8 mouse cellular contexts compared by ENCODE assay signal in genomic region chr7:127009307-127010085, GRCm38 (mm10). TPM values are rescaled to one million over a fixed set of nuclear protein-coding genes. Genes with fewer than 3 reads are reported as not detected.
DNase-seq lines count a peak whose midpoint lies in the region; ATAC-seq and TF ChIP-seq lines count a peak whose summit lies in the region.

No protein-coding gene starts in this region.

- no peaks in the 10 kb centered on the region for H3K27me3 ChIP-seq in kidney, postnatal 0 days (ENCODE audit: insufficient read depth, low read length)
- no peaks in the 10 kb centered on the region for H3K27me3 ChIP-seq in embryonic facial prominence, embryonic 14.5 days (replicated peaks; ENCODE audit: control insufficient read depth, insufficient read depth, low read length)
- no peaks in the 10 kb centered on the region for H3K27me3 ChIP-seq in liver, embryonic 13.5 days

- 73% methylated on average over 17 of the region's 17 CpGs for WGBS in kidney, postnatal 0 days
- WGBS in embryonic facial prominence, embryonic 14.5 days = 86% methylated on average over 17 of the region's 17 CpGs
- 79% methylated on average over 17 of the region's 17 CpGs for WGBS in liver, embryonic 13.5 days (ENCODE audit: insufficient replicate concordance)

- H3K4me1 ChIP-seq in kidney, postnatal 0 days (replicated peaks; ENCODE audit: insufficient read depth, low read length) = peaks cover 16% of the 10 kb centered on the region; the same call in 1 of the 2 replicates
- H3K4me1 ChIP-seq in bone marrow macrophage, adult 2 months (ENCODE audit: control insufficient read depth, insufficient read depth, low read length) = peaks cover 60% of the 10 kb centered on the region
- no peaks in the 10 kb centered on the region for H3K4me1 ChIP-seq in embryonic facial prominence, embryonic 14.5 days (ENCODE audit: control insufficient read depth, insufficient read depth, low read length)
- H3K4me1 ChIP-seq in liver, embryonic 13.5 days (replicated peaks) = peaks cover 75% of the 10 kb centered on the region

- peak overlapping the region; percentile 83 for H3K27ac ChIP-seq in kidney, postnatal 0 days
- peak overlapping the region; percentile 91 for H3K27ac ChIP-seq in bone marrow macrophage, adult 2 months (ENCODE audit: insufficient read depth, low read depth, low read length)
- peak overlapping the region; percentile 48; the same call in 1 of the 2 replicates for H3K27ac ChIP-seq in embryonic facial prominence, embryonic 14.5 days (replicated peaks; ENCODE audit: low read depth, low read length)
- H3K27ac ChIP-seq in liver, embryonic 13.5 days = peak overlapping the region; percentile 93

- 0 out of 2 replicates have a peak, but pooled peaks cover 4% of the 10 kb centered on the region for H3K36me3 ChIP-seq in kidney, postnatal 0 days (ENCODE audit: insufficient read depth, low read length)
- H3K36me3 ChIP-seq in embryonic facial prominence, embryonic 14.5 days (ENCODE audit: control insufficient read depth, insufficient read depth, low read length) = peaks cover 25% of the 10 kb centered on the region
- H3K36me3 ChIP-seq in liver, embryonic 13.5 days = peaks cover 12% of the 10 kb centered on the region

- TF ChIP-seq POLR2A in bone marrow macrophage, adult 2 months (IDR thresholded peaks at IDR 0.05; ENCODE audit: borderline replicate concordance, low read depth, low read length) = no peak

- H3K4me2 ChIP-seq in kidney, postnatal 0 days (ENCODE audit: low read length) = no peak overlapping the region
- no peak overlapping the region for H3K4me2 ChIP-seq in embryonic facial prominence, embryonic 14.5 days (ENCODE audit: low read depth, low read length)
- H3K4me2 ChIP-seq in liver, embryonic 13.5 days = peak overlapping the region; percentile 56; the same call in 1 of the 2 replicates

- H3K4me3 ChIP-seq in kidney, postnatal 0 days (replicated peaks; ENCODE audit: low read depth, low read length) = no peak overlapping the region
- no peak overlapping the region for H3K4me3 ChIP-seq in bone marrow macrophage, adult 2 months (ENCODE audit: insufficient read depth, low read length)
- H3K4me3 ChIP-seq in embryonic facial prominence, embryonic 14.5 days (ENCODE audit: low read depth, low read length) = no peak overlapping the region
- no peak overlapping the region for H3K4me3 ChIP-seq in liver, embryonic 13.5 days (replicated peaks)

- no peak for DNase-seq in kidney, postnatal 0 days (ENCODE audit: low spot score)
- no peak for DNase-seq in kidney, adult 11 months
- no peak for DNase-seq in embryonic facial prominence, embryonic 14.5 days (ENCODE audit: low spot score)
- DNase-seq in liver, embryonic 13.5 days = no peak
- no peak for DNase-seq in adrenal gland, postnatal 25 days
- no peak for DNase-seq in right cerebral cortex, postnatal 14 days
- DNase-seq in frontal cortex, postnatal 14 days (ENCODE audit: low spot score in 2 of 2) = no peak

- ATAC-seq in kidney, postnatal 0 days (replicated peaks; ENCODE audit: low FRiP score, low read depth) = no peak
- no peak for ATAC-seq in embryonic facial prominence, embryonic 14.5 days (ENCODE audit: low read depth)
- no peak for ATAC-seq in liver, embryonic 13.5 days (ENCODE audit: low read depth)

- no peaks in the 10 kb centered on the region for H3K9me3 ChIP-seq in kidney, postnatal 0 days (replicated peaks; ENCODE audit: low read length)
- H3K9me3 ChIP-seq in embryonic facial prominence, embryonic 14.5 days (ENCODE audit: control insufficient read depth, low read length) = no peaks in the 10 kb centered on the region
- no peaks in the 10 kb centered on the region for H3K9me3 ChIP-seq in liver, embryonic 13.5 days (replicated peaks)

- peak overlapping the region; percentile 56; the same call in 1 of the 2 replicates for H3K9ac ChIP-seq in kidney, postnatal 0 days (ENCODE audit: low read depth, low read length)
- no peak overlapping the region for H3K9ac ChIP-seq in embryonic facial prominence, embryonic 14.5 days (ENCODE audit: low read depth, low read length)
- peak overlapping the region; percentile 64 for H3K9ac ChIP-seq in liver, embryonic 13.5 days

- TF ChIP-seq CTCF in kidney, postnatal 0 days (IDR thresholded peaks at IDR 0.05; ENCODE audit: low read depth) = no peak
- no peak for TF ChIP-seq CTCF in bone marrow macrophage, adult 2 months (IDR thresholded peaks at IDR 0.05; ENCODE audit: low read depth, low read length)

RNA-seq across cellular contexts. Expression of gene Mvp, which starts 4.9 kb away (rescaled TPM):
- polyA plus RNA-seq in kidney, postnatal 0 days (2015; fragmentation: Nextera tagmentation; extraction: Ambion mirVana) = 27.5 and 28.9 TPM in 2 replicates
- 95.9 and 96.2 TPM in 2 replicates for polyA plus RNA-seq in bone marrow macrophage, adult 2 months (2012; ENCODE audit: insufficient read depth, insufficient read length, missing spikeins)
- polyA plus RNA-seq in embryonic facial prominence, embryonic 14.5 days (2014; fragmentation: Nextera tagmentation; extraction: Ambion mirVana) = 9.5 and 9.9 TPM in 2 replicates
- 7.8 and 8.6 TPM in 2 replicates for polyA plus RNA-seq in liver, embryonic 13.5 days (2015; fragmentation: Nextera tagmentation; extraction: Ambion mirVana)
- total RNA-seq in adrenal gland, postnatal 25 days (2021) = 102 and 118 TPM in 2 replicates

RNA-seq across cellular contexts. Expression of gene Pagr1b, which starts 6.8 kb away (rescaled TPM):
- 0.21 and 0.65 TPM in 2 replicates for polyA plus RNA-seq in kidney, postnatal 0 days (2015; fragmentation: Nextera tagmentation; extraction: Ambion mirVana)
- polyA plus RNA-seq in bone marrow macrophage, adult 2 months (2012; ENCODE audit: insufficient read depth, insufficient read length, missing spikeins) = 9.2 and 17.6 TPM in 2 replicates
- polyA plus RNA-seq in embryonic facial prominence, embryonic 14.5 days (2014; fragmentation: Nextera tagmentation; extraction: Ambion mirVana) = 0.39 TPM in 1 of 2 replicates, not detected in the other
- 0.27 TPM in 1 of 2 replicates, not detected in the other for polyA plus RNA-seq in liver, embryonic 13.5 days (2015; fragmentation: Nextera tagmentation; extraction: Ambion mirVana)
- total RNA-seq in adrenal gland, postnatal 25 days (2021) = 1.7 and 2.8 TPM in 2 replicates

RNA-seq across cellular contexts. Expression of gene Pagr1a, which starts 7.7 kb away (rescaled TPM):
- polyA plus RNA-seq in kidney, postnatal 0 days (2015; fragmentation: Nextera tagmentation; extraction: Ambion mirVana) = 19.4 and 25.0 TPM in 2 replicates
- 20.3 and 22.2 TPM in 2 replicates for polyA plus RNA-seq in bone marrow macrophage, adult 2 months (2012; ENCODE audit: insufficient read depth, insufficient read length, missing spikeins)
- polyA plus RNA-seq in embryonic facial prominence, embryonic 14.5 days (2014; fragmentation: Nextera tagmentation; extraction: Ambion mirVana) = 12.8 and 30.5 TPM in 2 replicates
- polyA plus RNA-seq in liver, embryonic 13.5 days (2015; fragmentation: Nextera tagmentation; extraction: Ambion mirVana) = 38.7 and 50.1 TPM in 2 replicates
- 13.4 and 28.2 TPM in 2 replicates for total RNA-seq in adrenal gland, postnatal 25 days (2021)

RNA-seq across cellular contexts. Expression of gene Gm42742, which starts 11.4 kb away (rescaled TPM):
- 44.2 and 53.8 TPM in 2 replicates for polyA plus RNA-seq in kidney, postnatal 0 days (2015; fragmentation: Nextera tagmentation; extraction: Ambion mirVana)
- polyA plus RNA-seq in bone marrow macrophage, adult 2 months (2012; ENCODE audit: insufficient read depth, insufficient read length, missing spikeins) = 31.3 and 44.3 TPM in 2 replicates
- 53.5 and 66.6 TPM in 2 replicates for polyA plus RNA-seq in embryonic facial prominence, embryonic 14.5 days (2014; fragmentation: Nextera tagmentation; extraction: Ambion mirVana)
- polyA plus RNA-seq in liver, embryonic 13.5 days (2015; fragmentation: Nextera tagmentation; extraction: Ambion mirVana) = 5.1 and 11.3 TPM in 2 replicates
- total RNA-seq in adrenal gland, postnatal 25 days (2021) = 31.0 and 44.0 TPM in 2 replicates

RNA-seq across cellular contexts. Expression of gene Prrt2, which starts 11.5 kb away (rescaled TPM):
- 2.5 and 2.7 TPM in 2 replicates for polyA plus RNA-seq in kidney, postnatal 0 days (2015; fragmentation: Nextera tagmentation; extraction: Ambion mirVana)
- polyA plus RNA-seq in bone marrow macrophage, adult 2 months (2012; ENCODE audit: insufficient read depth, insufficient read length, missing spikeins) = 2.8 TPM in 1 of 2 replicates, not detected in the other
- polyA plus RNA-seq in embryonic facial prominence, embryonic 14.5 days (2014; fragmentation: Nextera tagmentation; extraction: Ambion mirVana) = 19.5 and 21.6 TPM in 2 replicates
- polyA plus RNA-seq in liver, embryonic 13.5 days (2015; fragmentation: Nextera tagmentation; extraction: Ambion mirVana) = 0.22 and 0.47 TPM in 2 replicates
- 2.2 and 5.1 TPM in 2 replicates for total RNA-seq in adrenal gland, postnatal 25 days (2021)
